Mouse (Mus musculus): ENCODE results near the gene Sae1.

DNA sequence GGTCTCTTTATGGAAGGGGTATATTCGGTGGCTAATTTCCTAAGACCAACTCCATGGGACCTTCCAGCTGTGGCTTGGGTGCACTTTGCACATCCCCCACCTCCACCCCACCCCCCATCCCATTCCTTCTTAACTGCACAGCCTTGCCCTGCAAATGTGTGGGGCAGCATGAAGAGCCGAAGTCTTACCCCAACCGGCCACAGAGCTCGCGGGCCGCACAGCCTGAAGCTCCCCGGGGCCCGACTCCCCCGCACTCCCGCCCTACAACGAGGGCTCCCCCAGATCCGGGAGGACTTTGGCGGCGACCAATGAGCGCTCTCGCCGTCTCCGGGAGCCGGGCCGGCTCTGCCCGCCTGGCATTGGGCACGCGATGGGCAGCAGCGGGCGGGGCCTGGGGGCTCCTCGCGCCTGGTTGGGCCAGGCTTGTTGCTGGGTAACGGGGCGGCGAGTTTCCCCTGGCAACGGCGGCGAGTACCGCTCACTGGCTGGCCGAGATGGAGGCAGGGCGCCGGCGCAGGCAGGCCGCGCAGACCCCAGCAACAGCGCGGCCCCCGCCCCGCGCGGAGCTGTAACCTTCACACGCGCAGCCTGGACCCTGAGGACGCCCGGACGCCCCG is 88.1 kb downstream of the Sae1 start:
- TF ChIP-seq POLR2A (IDR thresholded peaks at IDR 0.05; ENCODE audit: borderline replicate concordance, extremely low read depth, low read depth, low read length) = no peak
- no peak for TF ChIP-seq CTCF (IDR thresholded peaks at IDR 0.05; ENCODE audit: insufficient read depth, low read length)

All from lung, adult 2 months (tissue).